Mouse (Mus musculus) limb, embryonic 13.5 days (tissue): ENCODE measurements around the gene Faap100. TPM values are rescaled to one million over a fixed set of nuclear protein-coding genes. Genes with fewer than 3 reads are reported as not detected.

Source experiments
- ATAC-seq: fragments of 200-750 bp; cut with Nextera tagmentation; 2 replicates; pipeline ENCODE4 v1.8.0; 2017; ENCODE audit warnings: low read depth, moderate number of reproducible peaks, moderate TSS enrichment; ENCODE audit not compliant: low FRiP score
- H3K27ac ChIP-seq: fragments of 300-500 bp; sonication (generic); 2 replicates; pipeline ENCODE4 v1.5.1; 2015; ENCODE audit warnings: inconsistent platforms, mild to moderate bottlenecking, moderate library complexity
- H3K27me3 ChIP-seq: fragments of 300-500 bp; sonication (generic); 2 replicates; pipeline ENCODE4 v1.6.1; 2015; ENCODE audit warnings: mild to moderate bottlenecking, inconsistent platforms
- H3K36me3 ChIP-seq: fragments of 300-500 bp; sonication (generic); 2 replicates; pipeline ENCODE4 v1.6.1; 2015; ENCODE audit warnings: inconsistent platforms, mild to moderate bottlenecking, moderate library complexity
- H3K4me1 ChIP-seq: fragments of 300-500 bp; sonication (generic); 2 replicates; pipeline ENCODE4 v1.6.1; 2015; ENCODE audit warnings: inconsistent platforms
- H3K4me2 ChIP-seq: fragments of 300-500 bp; sonication (generic); replicated peaks from 2 replicates; pipeline ENCODE4 v1.6.1; 2015; ENCODE audit warnings: inconsistent platforms, mild to moderate bottlenecking, moderate library complexity
- H3K4me3 ChIP-seq: fragments of 300-500 bp; sonication (generic); 2 replicates; pipeline ENCODE4 v1.5.1; 2015; ENCODE audit warnings: moderate library complexity, mild to moderate bottlenecking, inconsistent platforms
- H3K9ac ChIP-seq: fragments of 300-500 bp; sonication (generic); 2 replicates; pipeline ENCODE4 v1.6.1; 2015; ENCODE audit warnings: mild to moderate bottlenecking, inconsistent platforms
- H3K9me3 ChIP-seq: fragments of 300-500 bp; sonication (generic); 2 replicates; pipeline ENCODE4 v1.6.1; 2016; ENCODE audit warnings: inconsistent platforms
- WGBS: fragments of 180-500 bp; shearing (Covaris S2); methylation state at CpG from one replicate; pipeline ENCODE4 v1.1.7; 2015; 5-methylcytosine and 5-hydroxymethylcytosine counted together
- microRNA-seq: library from miRNA; unstranded; fragments of <30 nt; microRNA quantifications from one replicate; pipeline ENCODE4, GENCODE M21; 2016
- polyA plus RNA-seq: library from polyadenylated mRNA; unstranded; fragments of >200 nt; fragmentation: Nextera tagmentation; extraction: Ambion mirVana; gene quantifications from 2 replicates; pipeline ENCODE4 v1.2.1, GENCODE M21; 2015

The Faap100 gene
- polyA plus RNA-seq, 1 experiment from 2014 or later, result 38.6 TPM

DNA sequence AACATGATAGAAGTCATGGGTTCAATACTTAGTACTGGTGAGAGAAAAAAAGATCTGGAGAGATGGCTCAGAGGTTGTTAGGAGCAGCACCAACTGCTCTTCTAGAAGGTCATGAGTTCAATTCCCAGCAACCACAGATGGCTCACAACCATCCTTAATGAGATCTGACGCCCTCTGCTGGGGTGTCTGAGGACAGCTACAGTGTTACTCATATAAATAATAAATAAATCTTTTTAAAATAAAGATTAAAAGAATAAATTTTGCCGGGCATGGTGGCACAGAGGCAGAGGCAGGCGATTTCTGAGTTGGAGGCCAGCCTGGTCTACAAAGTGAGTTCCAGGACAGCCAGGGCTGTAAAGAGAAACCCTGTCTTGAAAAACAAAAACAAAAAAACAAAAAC is 39.8 kb downstream of the Faap100 start:
- no peak overlapping the region for H3K4me3 ChIP-seq
- H3K9ac ChIP-seq, result no peak overlapping the region
- H3K27me3 ChIP-seq, result no peaks in the 10 kb centered on the region
- 0 out of 2 replicates have a peak, but pooled peaks cover 3% of the 10 kb centered on the region for H3K9me3 ChIP-seq
- no peak overlapping the region for H3K27ac ChIP-seq
- ATAC-seq, result no peak
- no peaks in the 10 kb centered on the region for H3K4me1 ChIP-seq
- H3K36me3 ChIP-seq, result no peaks in the 10 kb centered on the region
- WGBS, result 73% methylated on average over 3 of the region's 3 CpGs
- no peak overlapping the region for H3K4me2 ChIP-seq

DNA sequence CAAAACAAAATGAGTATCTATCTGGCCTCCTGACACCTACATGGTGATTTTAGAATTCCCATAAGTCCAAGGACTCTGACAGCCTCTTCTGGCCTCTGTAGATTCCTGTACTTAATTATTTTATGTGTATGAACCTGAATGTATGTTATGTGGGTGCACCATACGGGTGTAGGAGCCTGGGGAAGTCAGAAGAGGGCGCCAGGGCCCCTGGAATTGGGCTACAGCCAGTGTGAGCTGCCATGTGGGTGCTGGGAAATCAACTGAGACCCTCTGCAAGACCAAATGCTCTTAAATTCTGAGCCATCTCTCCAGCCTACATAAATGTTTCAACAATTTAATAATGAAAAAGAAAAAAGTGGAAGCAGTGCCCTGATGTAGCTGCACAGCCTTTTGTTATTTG is 41.1 kb downstream of the Faap100 start:
- 37% methylated on average over 2 of the region's 2 CpGs for WGBS
- Histone ChIP-seq H3K4me3 (no peak overlapping the region), H3K27me3 (no peaks in the 10 kb centered on the region), H3K4me1 (no peaks in the 10 kb centered on the region), H3K9me3 (0 out of 2 replicates have a peak, but pooled peaks cover 3% of the 10 kb centered on the region), H3K27ac (no peak overlapping the region), H3K4me2 (no peak overlapping the region), H3K36me3 (no peaks in the 10 kb centered on the region), H3K9ac (no peak overlapping the region)
- no peak for ATAC-seq

DNA sequence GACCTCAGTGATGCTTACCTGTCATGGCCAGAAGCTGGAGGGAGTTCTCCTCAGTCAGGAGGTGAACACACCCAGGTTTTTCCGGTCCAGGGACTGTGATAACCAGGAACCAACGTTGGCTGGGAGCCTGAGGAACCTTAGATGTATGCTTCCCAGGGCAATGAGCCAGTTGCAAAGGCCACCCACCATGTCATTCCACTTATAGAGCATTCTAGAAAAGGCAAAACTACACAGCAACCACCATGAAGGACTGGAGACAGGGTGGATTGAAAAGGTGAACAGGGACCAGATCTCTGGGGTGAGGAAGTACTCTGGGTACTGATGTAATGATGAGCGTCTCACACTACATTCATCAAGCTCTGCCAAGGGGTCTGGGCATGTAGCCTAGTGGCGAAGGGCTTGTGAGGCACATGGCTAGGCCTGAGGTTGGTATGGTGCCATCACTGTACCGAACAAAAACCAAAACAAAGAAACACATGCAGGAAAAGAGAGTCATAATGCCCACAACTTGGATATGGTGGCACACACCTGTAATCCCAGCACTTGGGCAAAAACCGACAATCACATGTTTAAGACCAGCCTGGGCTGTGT is 43.0 kb downstream of the Faap100 start:
- ATAC-seq, result no peak
- Histone ChIP-seq H3K9ac (no peak overlapping the region), H3K4me2 (no peak overlapping the region), H3K27me3 (no peaks in the 10 kb centered on the region), H3K4me1 (no peaks in the 10 kb centered on the region), H3K4me3 (no peak overlapping the region), H3K9me3 (peaks cover 3% of the 10 kb centered on the region; the same call in 1 of the 2 replicates), H3K27ac (no peak overlapping the region), H3K36me3 (no peaks in the 10 kb centered on the region)
- WGBS, result 77% methylated on average over 6 of the region's 6 CpGs

DNA sequence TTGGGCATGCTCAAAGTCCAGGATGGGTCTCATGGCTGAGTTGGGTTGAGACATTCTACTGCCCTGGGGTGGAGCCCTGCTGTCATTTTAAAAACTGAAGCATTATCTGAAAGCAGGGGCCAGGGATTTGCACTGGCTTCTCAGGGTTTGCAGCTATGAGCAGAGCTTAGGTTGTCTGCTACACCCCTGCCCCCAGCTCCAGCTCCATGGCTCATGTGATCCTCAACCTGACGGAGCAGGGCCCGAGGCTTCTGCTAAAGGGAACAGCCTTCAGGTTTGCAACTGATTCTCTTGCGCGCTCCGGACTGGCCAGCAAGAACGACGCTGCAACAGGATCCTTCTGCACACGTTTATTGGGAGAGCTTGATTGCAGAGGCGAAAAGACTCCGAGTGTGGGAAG is 58.4 kb downstream of the Faap100 start:
- H3K4me1 ChIP-seq, result peaks cover 15% of the 10 kb centered on the region
- ATAC-seq, result no peak
- H3K36me3 ChIP-seq, result no peaks in the 10 kb centered on the region
- no peak overlapping the region for H3K4me3 ChIP-seq
- no peak overlapping the region for H3K9ac ChIP-seq
- H3K27ac ChIP-seq, result no peak overlapping the region
- no peaks in the 10 kb centered on the region for H3K27me3 ChIP-seq
- WGBS, result 94% methylated on average over 10 of the region's 10 CpGs
- H3K4me2 ChIP-seq, result no peak overlapping the region
- H3K9me3 ChIP-seq, result no peaks in the 10 kb centered on the region

DNA sequence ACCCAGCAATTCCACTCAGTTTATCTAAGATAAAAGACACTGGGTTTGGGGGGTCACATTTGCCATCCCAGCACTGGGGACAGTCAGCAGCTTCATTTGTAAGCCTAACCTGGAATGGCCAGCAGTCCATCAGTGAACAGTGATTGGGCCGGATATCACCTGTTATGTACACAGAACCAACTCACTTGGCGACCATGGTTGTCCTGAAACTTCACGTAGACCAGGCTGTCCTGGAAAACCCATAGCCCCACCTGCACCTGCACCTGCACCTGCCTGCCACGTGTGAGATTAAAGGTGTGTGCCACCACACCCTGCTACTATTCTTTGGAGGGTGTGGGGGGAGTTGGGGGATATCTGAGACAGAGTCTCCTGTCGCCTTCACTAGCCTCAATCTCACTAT is 59.3 kb downstream of the Faap100 start:
- no peaks in the 10 kb centered on the region for H3K9me3 ChIP-seq
- H3K4me2 ChIP-seq, result no peak overlapping the region
- 87% methylated on average over 5 of the region's 5 CpGs for WGBS
- H3K4me1 ChIP-seq, result peaks cover 20% of the 10 kb centered on the region
- no peaks in the 10 kb centered on the region for H3K27me3 ChIP-seq
- no peaks in the 10 kb centered on the region for H3K36me3 ChIP-seq
- H3K4me3 ChIP-seq, result no peak overlapping the region
- ATAC-seq, result no peak
- H3K27ac ChIP-seq, result no peak overlapping the region
- H3K9ac ChIP-seq, result no peak overlapping the region

Small RNA genes within 50 kb of the gene (microRNA-seq; reads per million reads assigned to microRNA genes)
- not detected for gene Gm23419
- gene Mir6935, result not detected

Other genes with a start within 250 kb of the Faap100 start
- 86.4 and 94.5 TPM in 2 replicates for gene Slc38a10, start 227.4 kb downstream of the Faap100 start, polyA plus RNA-seq
- gene Bahcc1, start 145.8 kb downstream of the Faap100 start, polyA plus RNA-seq, result 12.7 and 13.8 TPM in 2 replicates
- 2,628 and 2,724 TPM in 2 replicates for gene Actg1, start 30.2 kb downstream of the Faap100 start, polyA plus RNA-seq
- gene Fscn2, start 17.2 kb downstream of the Faap100 start, polyA plus RNA-seq, result 0.52 and 0.61 TPM in 2 replicates
- 34.3 and 37.6 TPM in 2 replicates for gene Nploc4, start 58.9 kb upstream of the Faap100 start, polyA plus RNA-seq
- 0.14 TPM in 1 of 2 replicates, not detected in the other for gene Tspan10, start 63.9 kb upstream of the Faap100 start, polyA plus RNA-seq
- 0.38 and 0.39 TPM in 2 replicates for gene Pde6g, start 74.7 kb upstream of the Faap100 start, polyA plus RNA-seq
- gene Oxld1, start 79.3 kb upstream of the Faap100 start, polyA plus RNA-seq, result 12.2 and 12.4 TPM in 2 replicates
- 37.1 and 41.7 TPM in 2 replicates for gene Ccdc137, start 79.4 kb upstream of the Faap100 start, polyA plus RNA-seq
- gene Arl16, start 88.8 kb upstream of the Faap100 start, polyA plus RNA-seq, result 65.8 and 67.9 TPM in 2 replicates
- 120 and 124 TPM in 2 replicates for gene Mrpl12, start 105.8 kb upstream of the Faap100 start, polyA plus RNA-seq
- 46.8 and 49.0 TPM in 2 replicates for gene Slc25a10, start 113.1 kb upstream of the Faap100 start, polyA plus RNA-seq
- 6.3 and 7.3 TPM in 2 replicates for gene Gcgr, start 151.9 kb upstream of the Faap100 start, polyA plus RNA-seq
- 245 TPM in 2 replicates for gene Mcrip1, start 171.0 kb upstream of the Faap100 start, polyA plus RNA-seq
- 0.59 and 0.94 TPM in 2 replicates for gene Ppp1r27, start 172.4 kb upstream of the Faap100 start, polyA plus RNA-seq
- gene P4hb, start 194.5 kb upstream of the Faap100 start, polyA plus RNA-seq, result 775 and 791 TPM in 2 replicates
- gene Arhgdia, start 202.9 kb upstream of the Faap100 start, polyA plus RNA-seq, result 530 and 555 TPM in 2 replicates
- 480 and 508 TPM in 2 replicates for gene Alyref, start 219.6 kb upstream of the Faap100 start, polyA plus RNA-seq
- gene Anapc11, start 219.7 kb upstream of the Faap100 start, polyA plus RNA-seq, result 217 and 222 TPM in 2 replicates
- gene Npb, start 229.7 kb upstream of the Faap100 start, polyA plus RNA-seq, result 2.3 and 2.8 TPM in 2 replicates
- 150 and 153 TPM in 2 replicates for gene Pcyt2, start 239.2 kb upstream of the Faap100 start, polyA plus RNA-seq
- 25.6 and 28.8 TPM in 2 replicates for gene Sirt7, start 246.5 kb upstream of the Faap100 start, polyA plus RNA-seq